ENCODE assay signal across 8 mouse cellular contexts in the genomic region with DNA sequence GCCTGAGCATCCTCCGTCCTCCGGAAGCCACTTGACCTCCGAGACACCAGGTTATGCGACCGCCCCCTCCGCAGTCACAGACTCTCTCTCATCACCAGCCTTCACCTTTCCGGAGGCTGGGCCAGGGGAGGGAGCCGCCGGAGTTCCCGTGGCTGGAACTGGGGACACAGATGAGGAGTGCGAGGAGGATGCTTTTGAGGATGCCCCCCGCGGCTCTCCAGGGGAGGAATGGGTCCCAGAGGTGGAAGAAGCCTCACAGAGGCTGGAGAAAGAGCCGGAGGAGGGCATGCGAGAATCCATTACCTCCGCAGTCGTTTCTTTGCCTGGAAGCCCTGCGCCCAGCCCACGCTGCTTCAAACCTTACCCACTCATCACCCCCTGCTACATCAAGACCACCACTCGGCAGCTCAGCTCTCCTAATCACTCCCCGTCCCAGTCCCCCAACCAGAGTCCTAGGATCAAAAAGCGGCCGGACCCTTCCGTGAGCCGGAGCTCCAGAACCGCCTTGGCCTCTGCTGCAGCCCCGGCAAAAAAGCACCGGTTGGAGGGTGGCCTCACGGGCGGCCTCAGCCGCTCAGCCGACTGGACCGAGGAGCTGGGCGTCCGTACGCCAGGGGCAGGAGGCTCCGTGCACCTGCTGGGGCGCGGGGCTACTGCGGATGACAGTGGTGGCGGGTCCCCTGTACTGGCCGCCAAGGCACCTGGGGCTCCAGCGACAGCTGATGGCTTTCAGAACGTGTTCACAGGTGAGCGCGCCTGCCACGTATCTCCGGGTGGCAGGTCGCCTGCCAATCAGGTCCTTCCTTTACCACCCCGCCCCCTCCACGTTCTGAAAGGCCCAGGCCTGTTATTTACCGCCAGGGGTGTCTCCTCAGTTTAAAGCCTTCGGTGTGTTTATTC. TPM values are rescaled to one million over a fixed set of nuclear protein-coding genes. Genes with fewer than 3 reads are reported as not detected.
DNase-seq lines count a peak whose midpoint lies in the region; ATAC-seq and TF ChIP-seq lines count a peak whose summit lies in the region.

No protein-coding gene starts in this region.

- peak; percentile 50 for ATAC-seq in forebrain, postnatal 0 days
- peak; percentile 28; the same call in 1 of the 2 replicates for ATAC-seq in kidney, embryonic 16.5 days (ENCODE audit: low FRiP score, low TSS enrichment)
- no peak for ATAC-seq in liver, embryonic 12.5 days

- H3K4me3 ChIP-seq in cerebellum, adult 2 months (replicated peaks; ENCODE audit: insufficient read depth, low read depth, low read length) = peak overlapping the region; percentile 95
- peak overlapping the region; percentile 66 for H3K4me3 ChIP-seq in forebrain, postnatal 0 days (ENCODE audit: low read depth, low read length)
- H3K4me3 ChIP-seq in kidney, embryonic 16.5 days (ENCODE audit: low read length) = peak overlapping the region; percentile 53
- peak overlapping the region; percentile 51 for H3K4me3 ChIP-seq in liver, embryonic 12.5 days
- peak overlapping the region; percentile 100 for H3K4me3 ChIP-seq in olfactory bulb, adult 2 months (ENCODE audit: insufficient read depth, low read depth, low read length)

- WGBS in cerebellum, adult 2 months = under 1% methylated on average over 53 of the region's 53 CpGs
- WGBS in forebrain, postnatal 0 days = 1% methylated on average over 53 of the region's 53 CpGs
- WGBS in kidney, embryonic 16.5 days = under 1% methylated on average over 52 of the region's 53 CpGs
- 2% methylated on average over 53 of the region's 53 CpGs for WGBS in liver, embryonic 12.5 days (ENCODE audit: insufficient replicate concordance)
- WGBS in olfactory bulb, adult 2 months = under 1% methylated on average over 53 of the region's 53 CpGs

- DNase-seq in kidney, adult 9 months = peak; percentile 2
- no peak for DNase-seq in kidney, adult 8-10 months
- peak; percentile 87 to 90 for DNase-seq in cerebellum, adult 2 months
- peak; percentile 79 for DNase-seq in forebrain, postnatal 0 days
- DNase-seq in adipocyte (ENCODE audit: low spot score) = no peak

- no peaks in the 10 kb centered on the region for H3K4me1 ChIP-seq in cerebellum, adult 2 months (ENCODE audit: control insufficient read depth, insufficient read depth, low read length)
- H3K4me1 ChIP-seq in forebrain, postnatal 0 days (ENCODE audit: insufficient read depth) = peaks cover 14% of the 10 kb centered on the region
- H3K4me1 ChIP-seq in kidney, embryonic 16.5 days (ENCODE audit: insufficient read depth, low read length) = peaks cover 17% of the 10 kb centered on the region
- peaks cover 20% of the 10 kb centered on the region for H3K4me1 ChIP-seq in liver, embryonic 12.5 days
- H3K4me1 ChIP-seq in olfactory bulb, adult 2 months (ENCODE audit: control insufficient read depth, insufficient read depth, low read length) = no peaks in the 10 kb centered on the region; the same call in 1 of the 2 replicates

- peak overlapping the region; percentile 88 for H3K9ac ChIP-seq in forebrain, postnatal 0 days
- peak overlapping the region; percentile 48 for H3K9ac ChIP-seq in kidney, embryonic 16.5 days (replicated peaks; ENCODE audit: low read length)
- no peak overlapping the region for H3K9ac ChIP-seq in liver, embryonic 12.5 days

- TF ChIP-seq POLR2A in cerebellum, adult 2 months (IDR thresholded peaks at IDR 0.05; ENCODE audit: borderline replicate concordance, insufficient read depth, low read length) = 0 out of 2 replicates have a peak, but pooled peaks have one; percentile 39
- no peak for TF ChIP-seq POLR2A in olfactory bulb, adult 2 months (IDR thresholded peaks at IDR 0.05; ENCODE audit: insufficient read depth, low read depth, low read length)

- H3K27ac ChIP-seq in cerebellum, adult 2 months (ENCODE audit: insufficient read depth, low read length) = peak overlapping the region; percentile 2
- peak overlapping the region; percentile 86 for H3K27ac ChIP-seq in forebrain, postnatal 0 days (ENCODE audit: low read depth, low read length)
- H3K27ac ChIP-seq in kidney, embryonic 16.5 days (ENCODE audit: low read length) = no peak overlapping the region
- H3K27ac ChIP-seq in liver, embryonic 12.5 days = no peak overlapping the region
- H3K27ac ChIP-seq in olfactory bulb, adult 2 months (ENCODE audit: insufficient read depth, low read depth, low read length) = peak overlapping the region; percentile 94

- no peaks in the 10 kb centered on the region for H3K9me3 ChIP-seq in forebrain, postnatal 0 days (ENCODE audit: low read length)
- no peaks in the 10 kb centered on the region for H3K9me3 ChIP-seq in kidney, embryonic 16.5 days (ENCODE audit: low read length)
- H3K9me3 ChIP-seq in liver, embryonic 12.5 days (replicated peaks) = no peaks in the 10 kb centered on the region

- TF ChIP-seq CTCF in cerebellum, adult 2 months (IDR thresholded peaks at IDR 0.05; ENCODE audit: borderline replicate concordance, insufficient read depth, low read depth, low read length) = no peak
- TF ChIP-seq CTCF in forebrain, postnatal 0 days (IDR thresholded peaks at IDR 0.05; ENCODE audit: low read depth) = peak; percentile 36; the same call in 1 of the 2 replicates
- TF ChIP-seq CTCF in olfactory bulb, adult 2 months (IDR thresholded peaks at IDR 0.05; ENCODE audit: insufficient read depth, low read depth, low read length) = no peak

- peak overlapping the region; percentile 85 for H3K4me2 ChIP-seq in forebrain, postnatal 0 days (ENCODE audit: low read depth)
- H3K4me2 ChIP-seq in kidney, embryonic 16.5 days (replicated peaks; ENCODE audit: low read depth, low read length) = peak overlapping the region; percentile 94
- peak overlapping the region; percentile 78 for H3K4me2 ChIP-seq in liver, embryonic 12.5 days

- no peaks in the 10 kb centered on the region for H3K27me3 ChIP-seq in cerebellum, adult 2 months (ENCODE audit: control insufficient read depth, insufficient read depth, low read length)
- no peaks in the 10 kb centered on the region for H3K27me3 ChIP-seq in forebrain, postnatal 0 days (ENCODE audit: insufficient read depth, low read length)
- H3K27me3 ChIP-seq in kidney, embryonic 16.5 days (ENCODE audit: insufficient read depth, low read length) = peaks cover 16% of the 10 kb centered on the region
- peaks cover 41% of the 10 kb centered on the region for H3K27me3 ChIP-seq in liver, embryonic 12.5 days (replicated peaks)

- H3K36me3 ChIP-seq in forebrain, postnatal 0 days (ENCODE audit: insufficient read depth) = no peaks in the 10 kb centered on the region
- H3K36me3 ChIP-seq in kidney, embryonic 16.5 days (ENCODE audit: insufficient read depth, low read length) = no peaks in the 10 kb centered on the region
- H3K36me3 ChIP-seq in liver, embryonic 12.5 days = no peaks in the 10 kb centered on the region

RNA-seq across cellular contexts. Expression of a gene that starts 1.5 kb away (rescaled TPM):
- 24.3 and 25.5 TPM in 2 replicates for polyA plus RNA-seq in cerebellum, adult 2 months (2012; rRNA removed)
- total RNA-seq in forebrain, postnatal 0 days (2014; rRNA removed) = 13.9 and 21.3 TPM in 2 replicates
- 4.3 and 5.9 TPM in 2 replicates for polyA plus RNA-seq in forebrain, postnatal 0 days (2015; fragmentation: Nextera tagmentation; extraction: Ambion mirVana)
- polyA plus RNA-seq in kidney, embryonic 16.5 days (2015; fragmentation: Nextera tagmentation; extraction: Ambion mirVana) = 0.47 and 0.59 TPM in 2 replicates
- polyA plus RNA-seq in liver, embryonic 12.5 days (2016; fragmentation: Nextera tagmentation; extraction: Ambion mirVana) = 0.06 and 0.10 TPM in 2 replicates
- 291 TPM in 1 of 2 replicates, not detected in the other for polyA plus RNA-seq in olfactory bulb, adult 2 months (2012; ENCODE audit: insufficient read depth, insufficient read length, low replicate concordance, missing spikeins)

Comparison
In these comparisons a context has a peak if more than half of its experiments do, and no peak if none do; other contexts are left out.
1. DNase-seq: peak in kidney, adult 9 months (single experiment), cerebellum, adult 2 months (2 of 2) and forebrain, postnatal 0 days (single experiment); none in kidney, adult 8-10 months (0 of 2) and adipocyte (single experiment).
2. H3K27ac ChIP-seq: peak in cerebellum, adult 2 months (single experiment), forebrain, postnatal 0 days (single experiment) and olfactory bulb, adult 2 months (single experiment); none in kidney, embryonic 16.5 days (single experiment) and liver, embryonic 12.5 days (single experiment).
3. Peak in every context shown above with its lines, with median percentiles within 50 percentile points of each other: H3K4me3 ChIP-seq and H3K4me2 ChIP-seq.